Mouse (Mus musculus) left cerebral cortex, adult 2 months (tissue): ENCODE results near the gene Cirbp. TPM values are rescaled to one million over a fixed set of nuclear protein-coding genes. Genes with fewer than 3 reads are reported as not detected.
A peak's percentile ranks its signal among the peaks of the same experiment; 100 is the strongest.

Experiments used
- DNase-seq, 2 experiments: peaks; one replicate each; pipeline ENCODE4 v3.0.0; 2021 to 2022; ENCODE audit warnings: low spot score in 2 of 2, mixed read lengths in 1 of 2; ENCODE audit errors: extremely low spot score in 1 of 2
- H3K27ac ChIP-seq: fragments of 200-600 bp; 2 replicates; pipeline ENCODE4 v1.8.1; 2022
- H3K4me3 ChIP-seq: fragments of 200-600 bp; 2 replicates; pipeline ENCODE4 v1.8.1; 2022
- CTCF ChIP-seq: fragments of 200-600 bp; IDR thresholded peaks from 2 replicates; pipeline ENCODE4 v1.8.1; 2022; ENCODE audit warnings: antibody characterized with exemption, mild to moderate bottlenecking, moderate library complexity
- intact Hi-C: fragments of 180-260 bp; cut with DNase I; formaldehyde crosslinking; loops from one replicate; pipeline ENCODE4 v1.15.1; 2025
- total RNA-seq, 2 experiments: library from RNA; stranded (reverse); gene quantifications; 2 replicates each; pipeline ENCODE4 v1.2.3; 2021

The Cirbp gene
- total RNA-seq, 2 experiments from 2014 or later: 75.8 to 93.0 TPM

DNA sequence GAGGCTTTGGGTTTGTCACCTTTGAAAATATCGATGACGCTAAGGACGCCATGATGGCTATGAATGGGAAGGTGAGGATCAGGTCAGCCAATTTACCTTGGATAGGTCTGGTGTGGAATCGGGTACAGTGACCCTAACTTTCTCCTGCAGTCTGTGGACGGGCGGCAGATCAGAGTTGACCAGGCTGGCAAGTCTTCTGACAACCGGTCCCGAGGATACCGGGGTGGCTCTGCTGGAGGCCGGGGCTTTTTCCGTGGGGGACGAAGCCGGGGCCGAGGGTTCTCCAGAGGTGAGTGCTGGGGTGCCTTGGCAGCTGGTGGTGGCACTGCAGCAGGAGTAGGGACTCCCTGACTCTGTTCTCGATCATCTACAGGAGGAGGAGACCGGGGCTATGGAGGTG is 4.3 kb downstream of the Cirbp start:
- DNase-seq: no peak
- TF ChIP-seq CTCF: no peak
- Histone ChIP-seq H3K27ac (peak overlapping the region; percentile 60), H3K4me3 (no peak overlapping the region)
- intact Hi-C loops: loop anchor here (10.0 kb wide), 1 partner anchor 205 kb away; no protein-coding TSS in a partner anchor

- H3K27ac ChIP-seq: peak overlapping the region; percentile 60
- intact Hi-C loops: loop anchor here (10.0 kb wide), 1 partner anchor 204 kb away; no protein-coding TSS in a partner anchor
- DNase-seq: no peak
- H3K4me3 ChIP-seq: no peak overlapping the region
- no peak for TF ChIP-seq CTCF
Measured at GRCm38 (mm10) chr10:80170601-80171021, 4.8 kb downstream of the Cirbp start.

DNA sequence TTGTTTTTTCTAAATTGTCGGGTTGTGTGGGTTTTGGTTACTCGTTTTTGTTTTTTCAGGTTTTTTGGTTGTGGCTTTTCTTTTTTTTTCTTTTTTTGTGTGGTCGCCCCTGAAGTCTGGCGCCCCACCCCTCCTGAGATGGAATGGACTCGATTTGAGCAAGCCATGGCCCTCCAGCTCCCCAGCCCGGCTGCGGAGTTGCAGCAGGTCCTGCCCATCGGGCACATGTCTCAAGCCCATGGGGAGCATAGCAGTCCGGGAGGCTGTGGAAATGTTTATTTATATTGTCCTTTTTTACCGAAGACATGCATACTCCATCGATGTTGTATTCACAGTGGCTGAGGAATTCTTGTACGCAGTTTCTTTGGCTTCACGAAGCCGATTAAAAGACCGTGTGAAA is 5.5 kb downstream of the Cirbp start:
- no peak for DNase-seq
- Histone ChIP-seq H3K27ac (peak overlapping the region; percentile 99; the same call in 1 of the 2 replicates), H3K4me3 (no peak overlapping the region)
- no peak for TF ChIP-seq CTCF
- intact Hi-C loops: loop anchor here (10.0 kb wide), 1 partner anchor 204 kb away; no protein-coding TSS in a partner anchor

GRCm38 (mm10) chr10:80171760-80172526 is 6.2 kb downstream of the Cirbp start:
- DNase-seq: peak in 1 of 2 experiments; percentile 27
- H3K4me3 ChIP-seq: peak overlapping the region; percentile 68; the same call in 1 of the 2 replicates
- peak overlapping the region; percentile 99 for H3K27ac ChIP-seq
- intact Hi-C loops: loop anchor here (10.0 kb wide), 1 partner anchor 203 kb away; no protein-coding TSS in a partner anchor
- TF ChIP-seq CTCF: no peak

GRCm38 (mm10) chr10:80172527-80173292 is 6.9 kb downstream of the Cirbp start, which contains the start of gene 1600002K03Rik:
1600002K03Rik (plus strand) TSS chr10:80172944.
- peak; percentile 83 to 86 for DNase-seq
- no peak for TF ChIP-seq CTCF
- peak within 1 kb of the TSS; percentile 68 for H3K4me3 ChIP-seq
- peak within 1 kb of the TSS; percentile 99 for H3K27ac ChIP-seq
- intact Hi-C loops: loop anchor here (10.0 kb wide), 1 partner anchor 202 kb away; no protein-coding TSS in a partner anchor

DNA sequence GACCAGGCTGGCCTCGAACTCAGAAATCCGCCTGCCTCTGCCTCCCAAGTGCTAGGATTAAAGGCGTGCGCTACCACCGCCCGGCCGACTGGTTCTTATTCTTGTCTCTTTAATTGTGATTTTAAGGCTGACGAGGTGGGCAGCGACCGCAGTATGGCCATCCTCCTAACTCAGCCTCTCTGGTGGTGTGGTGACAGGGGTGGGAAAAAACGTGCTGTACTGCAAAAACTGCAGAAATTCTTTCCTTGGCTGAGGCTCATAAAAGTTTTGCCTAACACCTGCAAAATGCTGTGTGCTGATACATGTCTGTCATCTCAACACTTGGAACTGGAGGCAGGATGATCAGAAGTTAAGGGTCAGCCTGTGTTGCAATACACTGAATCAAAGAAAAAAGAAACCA is 7.6 kb downstream of the Cirbp start:
- H3K27ac ChIP-seq: peak overlapping the region; percentile 99
- H3K4me3 ChIP-seq: peak overlapping the region; percentile 68
- TF ChIP-seq CTCF: no peak
- intact Hi-C loops: loop anchor here (10.0 kb wide), 1 partner anchor 201 kb away; no protein-coding TSS in a partner anchor
- DNase-seq: no peak

GRCm38 (mm10) chr10:80173955-80174640 is 8.3 kb downstream of the Cirbp start:
- no peak for DNase-seq
- H3K4me3 ChIP-seq: no peak overlapping the region
- intact Hi-C loops: loop anchor here (10.0 kb wide), 1 partner anchor 201 kb away; no protein-coding TSS in a partner anchor
- no peak for TF ChIP-seq CTCF
- 0 out of 2 replicates have a peak overlapping the region, but pooled peaks have one; percentile 6 for H3K27ac ChIP-seq

DNA sequence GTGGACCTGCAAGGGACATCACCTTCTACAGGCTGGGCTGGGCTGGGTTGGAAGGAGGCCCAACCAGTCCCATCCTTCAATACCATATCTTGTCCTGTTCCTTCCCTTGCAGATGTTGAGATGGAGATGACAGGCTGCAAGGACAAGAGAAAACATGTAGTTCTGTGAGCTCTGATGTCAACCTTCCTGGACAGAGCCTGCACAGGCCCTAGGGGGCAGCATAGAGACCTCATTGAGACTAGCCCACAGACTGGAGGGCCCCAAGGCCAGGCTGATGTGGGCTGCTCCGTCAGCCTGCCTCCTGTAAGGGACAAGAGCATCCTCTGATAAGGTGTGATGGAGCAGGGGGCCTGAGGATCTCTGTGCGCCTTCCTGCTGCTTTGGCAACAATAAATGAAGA is 8.9 kb downstream of the Cirbp start:
- no peak overlapping the region for H3K4me3 ChIP-seq
- DNase-seq: no peak
- peak; percentile 43 for TF ChIP-seq CTCF
- 0 out of 2 replicates have a peak overlapping the region, but pooled peaks have one; percentile 6 for H3K27ac ChIP-seq
- intact Hi-C loops: loop anchor here (1.0 to 10.0 kb wide), 2 partner anchors 71 to 200 kb away; no protein-coding TSS in a partner anchor

DNA sequence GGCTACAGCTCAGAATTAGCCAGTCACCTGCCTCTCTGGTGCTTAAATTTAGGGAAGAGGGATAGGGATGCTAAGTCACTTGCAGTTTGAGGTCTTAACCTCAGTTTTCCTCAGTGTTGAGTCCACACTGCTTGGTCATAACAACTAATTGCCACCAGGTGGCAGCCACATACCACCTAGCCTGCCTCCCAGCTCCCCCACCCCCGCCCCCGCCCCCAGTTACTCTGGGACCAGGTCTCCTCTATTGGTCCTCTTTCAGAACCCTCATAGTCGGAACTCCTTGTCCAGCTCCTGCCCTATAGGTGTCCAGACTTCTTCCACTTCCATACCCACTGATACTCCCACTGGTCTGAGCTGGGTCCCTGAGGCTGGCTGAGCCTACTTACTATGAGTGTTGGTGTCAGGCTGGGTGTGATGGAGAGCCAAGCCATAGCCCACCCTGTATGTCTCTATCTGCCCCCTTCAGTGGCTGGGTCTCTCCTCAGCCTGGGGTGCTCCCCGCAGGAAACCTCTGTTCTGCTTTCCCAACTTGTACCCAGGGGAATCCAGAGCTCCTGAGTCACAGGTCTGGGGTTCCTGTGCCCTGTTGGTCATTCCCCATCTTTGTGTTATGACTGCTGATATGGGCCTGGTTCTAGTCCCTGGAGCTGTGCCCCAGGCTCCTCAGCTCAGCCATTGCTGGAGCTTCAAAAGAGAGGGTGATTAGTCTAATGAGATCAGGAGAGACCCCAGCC is 9.9 kb downstream of the Cirbp start:
- TF ChIP-seq CTCF: peak; percentile 86
- intact Hi-C loops: loop anchor here (1.0 to 10.0 kb wide), 2 partner anchors 70 to 199 kb away; no protein-coding TSS in a partner anchor
- H3K4me3 ChIP-seq: no peak overlapping the region
- peak in 1 of 2 experiments; percentile 49 for DNase-seq
- H3K27ac ChIP-seq: no peak overlapping the region

GRCm38 (mm10) chr10:80176270-80176834 is 10.6 kb downstream of the Cirbp start:
- intact Hi-C loops: loop anchor here (10.0 kb wide), 1 partner anchor 198 kb away; no protein-coding TSS in a partner anchor
- H3K4me3 ChIP-seq: no peak overlapping the region

More at GRCm38 (mm10) chr10:80176270-80176834, 10.6 kb downstream of the Cirbp start:
- no peak for DNase-seq
- H3K27ac ChIP-seq: no peak overlapping the region
- no peak for TF ChIP-seq CTCF
